Mouse (Mus musculus) CH12.LX (cell line): Measurements from ENCODE around the gene Psma6.

Experiments used
- CHD2 ChIP-seq: IDR thresholded peaks from 2 replicates; pipeline ENCODE4 v1.6.1; 2011; ENCODE audit warnings: low read length, improper control_type of control experiment
- CTCF ChIP-seq, 2 experiments: IDR thresholded peaks in 1 of 2; conservative IDR thresholded peaks in 1 of 2; 2 replicates each; pipeline ENCODE4 v1.5.1; 2011 to 2012; ENCODE audit warnings: low read depth in 2 of 2, low read length in 2 of 2, improper control_type of control experiment in 1 of 2, inconsistent platforms in 1 of 2, mild to moderate bottlenecking in 1 of 2, moderate library complexity in 1 of 2
- E2F4 ChIP-seq: IDR thresholded peaks from 2 replicates; pipeline ENCODE4 v1.6.1; 2011; ENCODE audit warnings: low read depth, low read length, improper control_type of control experiment; ENCODE audit not compliant: insufficient replicate concordance
- NELFE ChIP-seq: IDR thresholded peaks from 2 replicates; pipeline ENCODE4 v1.6.1; 2011; ENCODE audit warnings: low read depth, low read length, improper control_type of control experiment
- SIN3A ChIP-seq: IDR thresholded peaks from 2 replicates; pipeline ENCODE4 v1.6.1; 2012; ENCODE audit warnings: low read length, improper control_type of control experiment, inconsistent platforms
- USF2 ChIP-seq: conservative IDR thresholded peaks from 2 replicates; pipeline ENCODE4 v1.6.1; 2011; ENCODE audit warnings: low read depth, low read length, improper control_type of control experiment
- ZKSCAN1 ChIP-seq: IDR thresholded peaks from 2 replicates; pipeline ENCODE4 v1.6.1; 2012; ENCODE audit warnings: low read depth, inconsistent platforms, low read length, improper control_type of control experiment, borderline replicate concordance

GRCm38 (mm10) chr12:55461767-55462166, 77.7 kb downstream of the Psma6 start:
- TF ChIP-seq CTCF (conservative IDR thresholded peaks at IDR 0.05 in 1 of 2, IDR thresholded peaks at IDR 0.05 in 1 of 2; ENCODE audit: low read depth in 2 of 2, low read length in 2 of 2) (no peak), NELFE (no peak), SIN3A (no peak), USF2 (no peak), E2F4 (no peak), ZKSCAN1 (no peak), CHD2 (no peak)
